Mouse (Mus musculus): ENCODE measurements at regions not wholly inside any gene's neighbourhood (a gene's known extent, or its start where the extent isn't known, plus 50 kb on each side); places are given as distances from the start of the nearest gene placed in this dataset.

- no peak for DNase-seq (ENCODE audit: extremely low read depth)
- H3K27me3 ChIP-seq (replicated peaks) = no peaks in the 10 kb centered on the region
- TF ChIP-seq BHLHE40 (IDR thresholded peaks at IDR 0.05; ENCODE audit: low read depth, low read length) = no peak
- TF ChIP-seq CTCF (conservative IDR thresholded peaks at IDR 0.05 in 1 of 2, IDR thresholded peaks at IDR 0.05 in 1 of 2; ENCODE audit: low read depth in 2 of 2, low read length in 2 of 2) = no peak
- no peak for TF ChIP-seq CHD1 (IDR thresholded peaks at IDR 0.05; ENCODE audit: low read depth, low read length)
- no peak for TF ChIP-seq MAZ (IDR thresholded peaks at IDR 0.05; ENCODE audit: low read depth, low read length)
- TF ChIP-seq USF2 (conservative IDR thresholded peaks at IDR 0.05; ENCODE audit: low read depth, low read length) = no peak
- TF ChIP-seq IRF4 (IDR thresholded peaks at IDR 0.05; ENCODE audit: low read depth, low read length) = no peak
- no peak for TF ChIP-seq CHD2 (IDR thresholded peaks at IDR 0.05; ENCODE audit: low read length)
- TF ChIP-seq PAX5 (IDR thresholded peaks at IDR 0.05; ENCODE audit: low read length) = no peak
- no peak for TF ChIP-seq UBTF (IDR thresholded peaks at IDR 0.05; ENCODE audit: low read depth, low read length)
- no peak for TF ChIP-seq ZNF384 (IDR thresholded peaks at IDR 0.05; ENCODE audit: low read depth, low read length)
- no peak overlapping the region for H3K27ac ChIP-seq (ENCODE audit: insufficient read depth, low read depth)
- dilution Hi-C loops (cut with MboI; ENCODE audit: extremely low pct_ligation_motif_present, extremely low pct_unique_long_range_greater_than_20kb, low sequenced_read_pairs) = no loop called here
- no peaks in the 10 kb centered on the region for H3K36me3 ChIP-seq (replicated peaks in 1 of 2; ENCODE audit: control insufficient read depth in 1 of 2, insufficient read depth in 1 of 2, low read length in 1 of 2)
- peaks cover 16% of the 10 kb centered on the region for H3K9me3 ChIP-seq (replicated peaks; ENCODE audit: low read length)
- no peak overlapping the region for H3K4me2 ChIP-seq (ENCODE audit: insufficient read depth, low read depth, poor library complexity, severe bottlenecking)
- H3K79me2 ChIP-seq (replicated peaks; ENCODE audit: control insufficient read depth, extremely low read depth, insufficient read depth, poor library complexity, severe bottlenecking) = no peaks in the 10 kb centered on the region
- no peak overlapping the region for H3K4me3 ChIP-seq (replicated peaks in 1 of 3; ENCODE audit: low read depth in 2 of 3, low read length in 2 of 3, poor library complexity in 1 of 3)
- H3K4me1 ChIP-seq (ENCODE audit: control insufficient read depth in 1 of 2, insufficient read depth in 2 of 2) = peaks cover 0 to 10% of the 10 kb centered on the region in 2 experiments; a peak in 2 of 4 replicates
- no peak overlapping the region for H3K9ac ChIP-seq (ENCODE audit: insufficient read depth, low read depth)
- in situ Hi-C loops (cut with MboI; ENCODE audit: low pct_ligation_motif_present, low pct_unique_long_range_greater_than_20kb, low sequenced_read_pairs) = no loop called here
Observed at GRCm38 (mm10) chr1:69379741-69380140, 271.9 kb upstream of the Erbb4 start.

GRCm38 (mm10) chr1:69376923-69377706 is 269.3 kb upstream of the Erbb4 start:
- TF ChIP-seq NRF1 (IDR thresholded peaks at IDR 0.05; ENCODE audit: low read depth, low read length) = no peak
- no peak for TF ChIP-seq ETS1 (conservative IDR thresholded peaks at IDR 0.05; ENCODE audit: low read depth, low read length)
- no peak for TF ChIP-seq CTCF (conservative IDR thresholded peaks at IDR 0.05 in 1 of 2, IDR thresholded peaks at IDR 0.05 in 1 of 2; ENCODE audit: low read depth in 2 of 2, low read length in 2 of 2)
- TF ChIP-seq CHD2 (IDR thresholded peaks at IDR 0.05; ENCODE audit: low read length) = no peak
- no peak for TF ChIP-seq MEF2A (IDR thresholded peaks at IDR 0.05; ENCODE audit: borderline replicate concordance, low read depth, low read length)
- no peak for TF ChIP-seq MAFK (IDR thresholded peaks at IDR 0.05; ENCODE audit: insufficient replicate concordance, low read length)
- no peak for TF ChIP-seq ELF1 (IDR thresholded peaks at IDR 0.05; ENCODE audit: low read depth, low read length)
- TF ChIP-seq PAX5 (IDR thresholded peaks at IDR 0.05; ENCODE audit: low read length) = no peak
- TF ChIP-seq IRF4 (IDR thresholded peaks at IDR 0.05; ENCODE audit: low read depth, low read length) = no peak
- TF ChIP-seq EP300 (IDR thresholded peaks at IDR 0.05; ENCODE audit: low read length) = no peak
- no peak for TF ChIP-seq JUND (conservative IDR thresholded peaks at IDR 0.05; ENCODE audit: low read depth, low read length)
- no peak for TF ChIP-seq GABPA (IDR thresholded peaks at IDR 0.05; ENCODE audit: insufficient replicate concordance, low read depth, low read length)
- no peak for TF ChIP-seq TCF12 (IDR thresholded peaks at IDR 0.05; ENCODE audit: low read depth, low read length)
- TF ChIP-seq BHLHE40 (IDR thresholded peaks at IDR 0.05; ENCODE audit: low read depth, low read length) = no peak
- no peak for TF ChIP-seq USF1 (IDR thresholded peaks at IDR 0.05; ENCODE audit: low read depth, low read length)
- Histone ChIP-seq H3K79me2 (replicated peaks; ENCODE audit: control insufficient read depth, extremely low read depth, insufficient read depth, poor library complexity, severe bottlenecking) (no peaks in the 10 kb centered on the region), H3K4me1 (ENCODE audit: control insufficient read depth in 1 of 2, insufficient read depth in 2 of 2) (peaks cover 0 to 2% of the 10 kb centered on the region in 2 experiments; a peak in 2 of 4 replicates), H3K9me3 (replicated peaks; ENCODE audit: low read length) (peaks cover 16% of the 10 kb centered on the region), H3K27ac (ENCODE audit: insufficient read depth, low read depth) (no peak overlapping the region), H3K36me3 (replicated peaks in 1 of 2; ENCODE audit: control insufficient read depth in 1 of 2, insufficient read depth in 1 of 2, low read length in 1 of 2) (no peaks in the 10 kb centered on the region), H3K4me3 (replicated peaks in 1 of 3; ENCODE audit: low read depth in 2 of 3, low read length in 2 of 3, poor library complexity in 1 of 3) (no peak overlapping the region), H3K27me3 (replicated peaks) (no peaks in the 10 kb centered on the region), H3K4me2 (ENCODE audit: insufficient read depth, low read depth, poor library complexity, severe bottlenecking) (no peak overlapping the region), H3K9ac (ENCODE audit: insufficient read depth, low read depth) (no peak overlapping the region)
- dilution Hi-C loops (cut with MboI; ENCODE audit: extremely low pct_ligation_motif_present, extremely low pct_unique_long_range_greater_than_20kb, low sequenced_read_pairs) (no loop called here), in situ Hi-C loops (cut with MboI; ENCODE audit: low pct_ligation_motif_present, low pct_unique_long_range_greater_than_20kb, low sequenced_read_pairs) (no loop called here)
- DNase-seq (ENCODE audit: extremely low read depth) = no peak
